Mouse (Mus musculus): ENCODE data around the gene Dmac1. TPM values are rescaled to one million over a fixed set of nuclear protein-coding genes. Genes with fewer than 3 reads are reported as not detected.
A peak's percentile ranks its signal among the peaks of the same experiment; 100 is the strongest.

Dmac1 gene
- 128 and 137 TPM in 2 replicates for polyA plus RNA-seq (2015; fragmentation: Nextera tagmentation; extraction: Ambion mirVana)

DNA sequence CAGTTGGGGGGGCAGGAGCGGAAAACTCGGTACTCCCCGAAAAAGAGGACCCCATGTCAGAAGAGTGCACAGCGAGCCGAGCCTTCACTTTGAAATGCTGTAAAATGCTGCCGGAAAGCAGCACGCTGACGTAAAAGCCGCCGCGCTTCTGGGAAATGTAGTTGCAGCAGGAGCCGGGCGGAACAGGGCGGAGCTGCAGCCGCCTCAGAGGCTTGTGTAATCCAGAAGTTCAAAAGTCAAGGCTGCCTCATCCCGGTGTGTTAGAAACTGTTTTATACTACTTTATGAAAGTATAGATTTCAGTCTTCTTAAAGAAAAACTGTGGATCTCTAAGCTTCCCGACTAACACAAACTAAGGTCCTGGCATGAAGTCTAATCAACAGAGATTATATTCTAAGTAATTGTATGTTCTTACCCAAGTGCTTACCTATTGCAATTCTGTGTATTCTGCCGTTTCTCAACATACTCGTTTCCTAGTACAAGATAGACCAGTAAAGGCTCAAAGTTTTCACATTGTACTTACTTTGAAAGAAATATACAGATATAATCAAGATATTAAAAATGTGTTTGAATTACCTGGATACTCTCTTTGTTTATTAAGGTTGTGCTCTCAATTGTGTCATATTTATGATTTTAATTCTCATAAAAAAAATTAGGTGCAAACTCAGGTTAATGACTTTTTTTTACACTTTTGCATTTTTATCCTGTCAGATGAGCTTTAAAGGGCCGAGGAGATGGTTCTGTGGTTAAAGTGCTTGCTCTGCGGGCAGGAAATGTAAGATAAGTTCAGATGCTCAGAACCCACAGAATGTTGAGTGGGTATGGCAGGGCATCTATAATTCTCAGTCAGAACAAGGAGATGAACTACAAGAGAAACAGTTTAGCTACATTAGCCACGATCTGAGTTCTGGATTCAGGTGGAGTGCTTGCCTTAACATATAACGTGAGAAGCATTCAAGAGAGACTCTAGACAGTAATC, at the start of gene Dmac1:
Dmac1 (minus strand) TSS at position 109 of the 979 bp plus-strand sequence.
- H3K9ac ChIP-seq: peak within 1 kb of the TSS; percentile 78
- WGBS: 16% methylated on average over 23 of the region's 23 CpGs
- H3K27ac ChIP-seq: peak within 1 kb of the TSS; percentile 24; the same call in 1 of the 2 replicates
- H3K4me1 ChIP-seq: no peaks in the 10 kb centered on the region
- peak within 1 kb of the TSS; percentile 80 for H3K4me3 ChIP-seq (replicated peaks)
- no peaks in the 10 kb centered on the region for H3K9me3 ChIP-seq (replicated peaks)
- H3K27me3 ChIP-seq: no peaks in the 10 kb centered on the region
- H3K4me2 ChIP-seq: peak within 1 kb of the TSS; percentile 58
- peaks cover 25% of the 10 kb centered on the region for H3K36me3 ChIP-seq
- peak; percentile 98 for ATAC-seq (replicated peaks; ENCODE audit: low FRiP score)

- Histone ChIP-seq H3K4me1 (no peaks in the 10 kb centered on the region), H3K27me3 (no peaks in the 10 kb centered on the region), H3K4me2 (no peak overlapping the region), H3K36me3 (no peaks in the 10 kb centered on the region), H3K27ac (no peak overlapping the region), H3K4me3 (replicated peaks) (no peak overlapping the region), H3K9ac (no peak overlapping the region), H3K9me3 (replicated peaks) (no peaks in the 10 kb centered on the region)
- WGBS: 88% methylated on average over 1 of the region's 1 CpGs
- no peak for ATAC-seq (replicated peaks; ENCODE audit: low FRiP score)
Observed at GRCm38 (mm10) chr4:75315431-75315830, 37.3 kb upstream of the Dmac1 start.

DNA sequence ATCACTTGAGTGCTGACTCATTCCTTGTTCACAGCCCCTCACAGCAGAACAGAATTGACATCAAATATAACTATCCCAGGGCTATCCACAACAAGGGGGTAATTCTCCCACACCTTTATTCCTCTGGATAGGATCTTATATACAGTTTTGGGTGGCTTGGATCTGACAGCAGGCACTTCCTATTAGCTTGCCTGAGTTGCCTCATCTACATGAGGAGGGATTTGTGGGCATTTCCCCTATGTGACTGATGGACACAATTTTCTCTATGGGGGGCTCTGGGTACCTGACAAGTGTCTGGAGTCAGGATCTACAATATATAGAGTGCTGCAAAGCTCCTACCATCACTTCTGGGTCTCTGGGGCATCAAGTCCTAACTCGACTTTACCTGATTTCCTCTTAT, 36.9 kb upstream of the Dmac1 start:
- Histone ChIP-seq H3K27me3 (no peaks in the 10 kb centered on the region), H3K27ac (no peak overlapping the region), H3K9me3 (replicated peaks) (no peaks in the 10 kb centered on the region), H3K4me2 (no peak overlapping the region), H3K4me1 (no peaks in the 10 kb centered on the region), H3K4me3 (replicated peaks) (no peak overlapping the region), H3K9ac (no peak overlapping the region), H3K36me3 (no peaks in the 10 kb centered on the region)
- 93% methylated on average over 1 of the region's 1 CpGs for WGBS
- no peak for ATAC-seq (replicated peaks; ENCODE audit: low FRiP score)

- ATAC-seq (replicated peaks; ENCODE audit: low FRiP score): no peak
- Histone ChIP-seq H3K27ac (no peak overlapping the region), H3K4me3 (replicated peaks) (no peak overlapping the region), H3K4me2 (no peak overlapping the region), H3K27me3 (no peaks in the 10 kb centered on the region), H3K9ac (no peak overlapping the region), H3K9me3 (replicated peaks) (no peaks in the 10 kb centered on the region), H3K36me3 (no peaks in the 10 kb centered on the region), H3K4me1 (no peaks in the 10 kb centered on the region)
- WGBS: 85% methylated on average over 2 of the region's 2 CpGs
Observed at GRCm38 (mm10) chr4:75311918-75312317, 33.8 kb upstream of the Dmac1 start.

- Histone ChIP-seq H3K9me3 (replicated peaks) (no peaks in the 10 kb centered on the region), H3K4me2 (no peak overlapping the region), H3K27ac (no peak overlapping the region), H3K36me3 (no peaks in the 10 kb centered on the region), H3K9ac (no peak overlapping the region), H3K4me3 (replicated peaks) (no peak overlapping the region), H3K27me3 (no peaks in the 10 kb centered on the region), H3K4me1 (no peaks in the 10 kb centered on the region)
- ATAC-seq (replicated peaks; ENCODE audit: low FRiP score): no peak
- WGBS: 71% methylated on average over 2 of the region's 2 CpGs
Observed at GRCm38 (mm10) chr4:75311305-75311704, 33.2 kb upstream of the Dmac1 start.

- Histone ChIP-seq H3K4me2 (no peak overlapping the region), H3K27me3 (no peaks in the 10 kb centered on the region), H3K4me1 (no peaks in the 10 kb centered on the region), H3K36me3 (no peaks in the 10 kb centered on the region), H3K9ac (no peak overlapping the region), H3K9me3 (replicated peaks) (no peaks in the 10 kb centered on the region), H3K4me3 (replicated peaks) (no peak overlapping the region), H3K27ac (no peak overlapping the region)
- 91% methylated on average over 1 of the region's 1 CpGs for WGBS
- no peak for ATAC-seq (replicated peaks; ENCODE audit: low FRiP score)
Observed at GRCm38 (mm10) chr4:75300205-75300972, 22.3 kb upstream of the Dmac1 start.

DNA sequence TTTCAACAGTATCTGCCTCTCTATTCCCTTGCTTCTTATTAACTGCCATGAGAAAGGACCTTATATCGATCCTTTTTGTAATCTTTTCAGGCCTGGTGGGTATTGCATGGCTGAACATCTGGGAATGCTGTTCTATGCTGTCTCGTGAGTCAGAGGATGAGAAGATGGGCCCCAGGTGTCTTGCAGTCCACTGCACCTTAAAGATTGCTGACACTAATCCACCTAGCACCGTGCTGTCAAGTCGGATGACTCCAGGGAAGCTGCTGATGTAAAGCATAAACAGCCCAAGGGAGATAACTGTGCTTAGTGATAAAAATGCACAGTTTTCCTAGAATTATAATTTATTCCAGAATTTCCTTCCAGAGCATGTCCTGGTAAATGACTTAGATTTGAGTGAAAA, 14.2 kb upstream of the Dmac1 start:
- 72% methylated on average over 4 of the region's 4 CpGs for WGBS
- Histone ChIP-seq H3K9me3 (replicated peaks) (no peaks in the 10 kb centered on the region), H3K27me3 (no peaks in the 10 kb centered on the region), H3K9ac (no peak overlapping the region), H3K27ac (no peak overlapping the region), H3K4me2 (no peak overlapping the region), H3K4me3 (replicated peaks) (no peak overlapping the region), H3K36me3 (no peaks in the 10 kb centered on the region), H3K4me1 (no peaks in the 10 kb centered on the region)
- ATAC-seq (replicated peaks; ENCODE audit: low FRiP score): no peak

DNA sequence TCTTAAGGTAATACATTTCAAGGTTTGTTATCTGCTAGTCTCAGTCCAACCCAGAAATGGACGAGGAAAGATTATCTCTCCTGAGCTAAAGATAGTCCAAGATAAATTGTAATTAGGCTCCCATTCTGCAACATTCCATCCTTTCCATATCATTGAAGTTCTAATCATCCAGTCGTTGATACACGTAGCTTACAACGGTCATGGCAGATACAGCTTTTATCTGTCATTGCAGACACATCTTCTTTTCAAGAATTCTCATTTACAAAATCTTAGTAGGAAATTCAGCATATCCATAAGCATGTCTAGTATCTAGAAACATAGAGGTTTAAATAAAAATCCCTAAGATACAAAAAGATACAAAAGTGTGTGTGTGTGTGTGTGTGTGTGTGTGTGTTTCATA, 13.0 kb upstream of the Dmac1 start:
- H3K27ac ChIP-seq: no peak overlapping the region
- H3K4me3 ChIP-seq (replicated peaks): no peak overlapping the region
- H3K9me3 ChIP-seq (replicated peaks): no peaks in the 10 kb centered on the region
- ATAC-seq (replicated peaks; ENCODE audit: low FRiP score): no peak
- H3K9ac ChIP-seq: no peak overlapping the region
- no peaks in the 10 kb centered on the region for H3K4me1 ChIP-seq
- no peaks in the 10 kb centered on the region for H3K27me3 ChIP-seq
- no peaks in the 10 kb centered on the region for H3K36me3 ChIP-seq
- 84% methylated on average over 4 of the region's 4 CpGs for WGBS
- H3K4me2 ChIP-seq: no peak overlapping the region

DNA sequence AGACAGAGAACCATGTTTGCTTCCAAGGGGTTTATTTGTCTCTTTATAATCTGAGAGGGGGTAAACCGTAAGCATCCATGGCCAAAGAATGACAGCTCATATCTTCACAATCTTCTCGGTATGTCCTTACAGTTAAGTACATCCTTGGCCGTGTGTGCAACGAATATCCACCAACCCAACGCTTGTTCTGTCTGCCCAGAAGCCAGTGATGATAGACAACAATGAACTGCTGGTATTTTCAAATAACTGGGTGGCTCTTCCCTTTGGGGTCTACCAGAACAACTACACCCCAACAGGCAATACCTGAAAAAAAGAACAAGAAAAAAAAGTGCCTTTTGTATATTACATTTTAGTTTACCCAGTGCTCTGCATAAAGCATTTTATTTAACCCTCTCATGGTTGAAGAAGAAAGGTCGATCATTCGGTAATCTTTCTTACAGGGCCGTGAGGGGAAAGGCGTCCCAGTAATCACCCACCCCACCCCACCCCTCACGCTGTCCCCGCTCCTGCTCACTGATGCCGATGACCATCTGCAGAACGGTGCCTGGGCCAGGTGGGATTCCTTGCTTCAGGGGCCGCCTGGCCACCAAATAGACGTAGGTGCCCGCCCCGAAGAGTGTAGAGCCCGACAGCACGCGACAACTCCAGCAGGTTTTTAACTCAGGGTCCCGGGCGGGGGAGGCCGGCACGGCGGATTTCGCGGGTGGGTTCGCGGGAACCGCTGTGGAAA, 473 bp downstream of the Dmac1 start:
- Histone ChIP-seq H3K36me3 (peaks cover 32% of the 10 kb centered on the region), H3K4me1 (no peaks in the 10 kb centered on the region), H3K4me3 (replicated peaks) (peak overlapping the region; percentile 80), H3K9ac (peak overlapping the region; percentile 78), H3K27me3 (no peaks in the 10 kb centered on the region), H3K27ac (peak overlapping the region; percentile 24; the same call in 1 of the 2 replicates), H3K4me2 (peak overlapping the region; percentile 58), H3K9me3 (replicated peaks) (no peaks in the 10 kb centered on the region)
- 7% methylated on average over 30 of the region's 30 CpGs for WGBS
- ATAC-seq (replicated peaks; ENCODE audit: low FRiP score): peak; percentile 95

DNA sequence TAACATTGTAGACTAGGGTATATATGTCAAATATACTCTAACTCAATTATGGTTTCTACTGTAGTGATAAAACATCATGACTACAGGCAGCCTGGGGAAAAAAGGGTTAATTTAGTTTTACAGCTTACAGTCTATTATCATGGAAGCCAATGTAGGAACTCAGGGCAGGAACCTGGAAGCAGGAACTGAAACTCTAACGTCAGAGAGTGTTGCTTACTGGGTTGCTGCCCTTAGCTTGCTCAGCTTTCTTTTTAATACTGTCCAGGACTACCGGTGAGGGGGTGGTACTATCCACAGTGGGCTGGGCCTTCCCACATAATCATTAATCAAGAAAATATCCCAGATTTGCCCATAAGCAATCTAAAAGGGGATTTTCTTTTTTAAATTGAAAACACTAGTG, 2.4 kb downstream of the Dmac1 start:
- no peaks in the 10 kb centered on the region for H3K4me1 ChIP-seq
- no peak for ATAC-seq (replicated peaks; ENCODE audit: low FRiP score)
- H3K27ac ChIP-seq: no peak overlapping the region
- H3K27me3 ChIP-seq: no peaks in the 10 kb centered on the region
- H3K9me3 ChIP-seq (replicated peaks): no peaks in the 10 kb centered on the region; the same call in 1 of the 2 replicates
- 78% methylated on average over 2 of the region's 2 CpGs for WGBS
- H3K4me3 ChIP-seq (replicated peaks): no peak overlapping the region
- no peak overlapping the region for H3K9ac ChIP-seq
- no peak overlapping the region for H3K4me2 ChIP-seq
- H3K36me3 ChIP-seq: peaks cover 39% of the 10 kb centered on the region

DNA sequence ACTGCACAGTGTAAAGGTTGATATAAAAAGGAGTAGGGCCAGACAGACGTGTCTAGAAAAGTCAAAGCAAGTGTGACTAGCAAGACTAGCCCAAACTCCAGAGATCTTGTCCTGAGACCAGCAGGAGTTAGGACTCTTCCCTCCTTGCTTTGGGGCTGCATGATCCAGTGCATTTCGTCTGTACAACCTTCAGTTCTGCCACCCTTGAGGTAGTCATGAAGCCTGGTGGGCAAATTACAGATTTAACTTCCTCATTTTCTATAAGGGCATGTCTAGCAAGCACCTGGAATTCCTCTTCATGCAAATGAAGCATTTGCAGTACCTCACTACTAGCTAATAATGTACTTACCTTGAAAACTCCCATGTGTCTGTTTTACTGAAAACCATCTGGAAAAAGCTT, 10.2 kb downstream of the Dmac1 start:
- H3K4me2 ChIP-seq: no peak overlapping the region
- no peak for ATAC-seq (replicated peaks; ENCODE audit: low FRiP score)

More for the DNA sequence above, 10.2 kb downstream of the Dmac1 start:
- WGBS: 80% methylated on average over 2 of the region's 2 CpGs
- no peak overlapping the region for H3K9ac ChIP-seq
- H3K27me3 ChIP-seq: no peaks in the 10 kb centered on the region
- H3K27ac ChIP-seq: no peak overlapping the region
- H3K4me1 ChIP-seq: no peaks in the 10 kb centered on the region
- no peak overlapping the region for H3K4me3 ChIP-seq (replicated peaks)
- peaks cover 9% of the 10 kb centered on the region; the same call in 1 of the 2 replicates for H3K36me3 ChIP-seq
- no peaks in the 10 kb centered on the region; the same call in 1 of the 2 replicates for H3K9me3 ChIP-seq (replicated peaks)
